Mouse (Mus musculus): Measurements from ENCODE around the gene Skint11. TPM values are rescaled to one million over a fixed set of nuclear protein-coding genes. Genes with fewer than 3 reads are reported as not detected.
"Not testable (repeated sequence)": the region's sequence is repeated elsewhere in the genome, so short reads cannot be mapped to it uniquely, and the experiment has no call there.

Gene Skint11
- not detected in 2 replicates for polyA plus RNA-seq (2012; rRNA removed)
- polyA plus RNA-seq (2014; fragmentation: Nextera tagmentation; extraction: Ambion mirVana), result not detected in 2 replicates

DNA sequence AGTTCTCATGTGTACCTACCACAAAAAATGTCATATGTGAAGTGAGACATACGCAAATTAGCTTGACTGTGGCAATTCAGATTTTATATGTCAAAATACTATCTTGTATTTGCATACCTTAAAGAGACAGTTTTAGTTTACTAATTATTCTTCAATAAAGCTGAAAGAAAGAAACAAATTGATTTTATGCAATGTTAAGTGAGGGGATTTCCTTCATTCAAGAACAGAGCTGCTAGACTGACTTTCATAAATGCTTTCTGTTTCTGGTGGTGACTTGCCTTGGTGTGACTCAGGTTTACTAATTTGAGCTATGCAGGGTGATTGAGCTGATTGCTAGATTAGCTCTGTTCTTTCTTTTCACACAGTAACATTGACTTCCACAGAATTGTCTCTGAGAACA is at the start of gene Skint11:
Skint11 (plus strand) TSS at position 301 of the 400 bp plus-strand sequence.
- DNase-seq (ENCODE audit: low spot score) (no peak), ATAC-seq (ENCODE audit: low FRiP score, low read depth) (no peak)
- Histone ChIP-seq H3K4me2 (replicated peaks; ENCODE audit: low read depth, low read length, severe bottlenecking) (no peak within 1 kb of the TSS), H3K4me3 (replicated peaks; ENCODE audit: low read length) (no peak within 1 kb of the TSS), H3K27me3 (ENCODE audit: control insufficient read depth, insufficient read depth, low read length) (no peaks in the 10 kb centered on the region), H3K4me1 (ENCODE audit: control insufficient read depth, insufficient read depth, low read length) (no peaks in the 10 kb centered on the region), H3K9me3 (ENCODE audit: control insufficient read depth, low read length) (no peaks in the 10 kb centered on the region), H3K27ac (replicated peaks; ENCODE audit: low read depth, low read length) (no peak within 1 kb of the TSS), H3K9ac (ENCODE audit: low read depth, low read length, severe bottlenecking) (no peak within 1 kb of the TSS), H3K36me3 (ENCODE audit: control insufficient read depth, insufficient read depth, low read length) (no peaks in the 10 kb centered on the region)
- TF ChIP-seq POLR2A (IDR thresholded peaks at IDR 0.05; ENCODE audit: borderline replicate concordance, extremely low read depth, insufficient read depth, insufficient read length), result no peak
- WGBS, result 83% methylated on average over 1 of the region's 1 CpGs

DNA sequence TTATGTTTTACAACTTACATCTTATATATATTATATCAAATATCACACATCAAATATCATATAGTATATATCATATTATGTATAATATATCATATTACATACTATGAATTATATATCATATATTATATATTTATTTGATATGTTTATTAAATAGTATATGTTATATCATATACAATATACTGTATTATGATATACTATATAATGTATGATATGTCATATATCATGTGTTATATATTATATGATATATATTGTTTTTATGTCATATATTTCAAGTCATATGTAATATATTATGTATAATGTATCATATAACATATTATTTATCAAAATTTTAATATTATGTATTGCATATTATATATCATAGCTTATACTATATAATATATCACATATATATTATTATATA is 2.0 kb upstream of the Skint11 start:
- no peak for ATAC-seq (ENCODE audit: low FRiP score, low read depth)

DNA sequence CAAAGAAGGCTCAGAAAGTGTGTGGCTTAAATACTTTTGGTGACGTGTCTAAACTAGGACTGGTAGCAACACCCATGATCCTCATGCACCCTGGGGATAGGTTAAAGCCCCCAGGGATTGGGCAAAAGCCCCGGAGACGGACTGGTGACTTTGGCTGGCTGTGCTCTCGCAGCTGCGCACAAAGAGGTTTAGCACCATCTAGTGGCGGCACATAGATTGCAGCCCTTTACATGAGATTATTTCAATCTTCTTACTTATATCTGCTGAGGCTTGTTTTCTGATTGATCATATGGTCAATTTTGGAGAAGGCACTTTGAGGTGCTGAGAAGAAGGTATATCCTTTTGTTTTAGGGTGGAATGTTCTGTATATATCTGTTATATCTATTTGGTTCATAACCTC is 9.7 kb downstream of the Skint11 start:
- H3K27ac ChIP-seq (replicated peaks; ENCODE audit: low read depth, low read length); ATAC-seq (ENCODE audit: low FRiP score, low read depth); DNase-seq (ENCODE audit: low spot score); H3K4me2 ChIP-seq (replicated peaks; ENCODE audit: low read depth, low read length, severe bottlenecking); H3K4me1 ChIP-seq (ENCODE audit: control insufficient read depth, insufficient read depth, low read length); H3K9me3 ChIP-seq (ENCODE audit: control insufficient read depth, low read length); H3K9ac ChIP-seq (ENCODE audit: low read depth, low read length, severe bottlenecking); H3K36me3 ChIP-seq (ENCODE audit: control insufficient read depth, insufficient read depth, low read length); H3K4me3 ChIP-seq (replicated peaks; ENCODE audit: low read length); H3K27me3 ChIP-seq (ENCODE audit: control insufficient read depth, insufficient read depth, low read length): not testable (repeated sequence)
- WGBS, result 21% methylated on average over 6 of the region's 6 CpGs

More for the DNA sequence above, 2.0 kb upstream of the Skint11 start:
- no peak overlapping the region for H3K9ac ChIP-seq (ENCODE audit: low read depth, low read length, severe bottlenecking)
- no peaks in the 10 kb centered on the region for H3K4me1 ChIP-seq (ENCODE audit: control insufficient read depth, insufficient read depth, low read length)
- no peaks in the 10 kb centered on the region for H3K27me3 ChIP-seq (ENCODE audit: control insufficient read depth, insufficient read depth, low read length)
- H3K4me3 ChIP-seq (replicated peaks; ENCODE audit: low read length), result no peak overlapping the region
- no peak for DNase-seq (ENCODE audit: low spot score)
- TF ChIP-seq POLR2A (IDR thresholded peaks at IDR 0.05; ENCODE audit: borderline replicate concordance, extremely low read depth, insufficient read depth, insufficient read length), result no peak
- H3K4me2 ChIP-seq (replicated peaks; ENCODE audit: low read depth, low read length, severe bottlenecking), result no peak overlapping the region
- no peaks in the 10 kb centered on the region for H3K36me3 ChIP-seq (ENCODE audit: control insufficient read depth, insufficient read depth, low read length)
- no peaks in the 10 kb centered on the region for H3K9me3 ChIP-seq (ENCODE audit: control insufficient read depth, low read length)
- no peak overlapping the region for H3K27ac ChIP-seq (replicated peaks; ENCODE audit: low read depth, low read length)

DNA sequence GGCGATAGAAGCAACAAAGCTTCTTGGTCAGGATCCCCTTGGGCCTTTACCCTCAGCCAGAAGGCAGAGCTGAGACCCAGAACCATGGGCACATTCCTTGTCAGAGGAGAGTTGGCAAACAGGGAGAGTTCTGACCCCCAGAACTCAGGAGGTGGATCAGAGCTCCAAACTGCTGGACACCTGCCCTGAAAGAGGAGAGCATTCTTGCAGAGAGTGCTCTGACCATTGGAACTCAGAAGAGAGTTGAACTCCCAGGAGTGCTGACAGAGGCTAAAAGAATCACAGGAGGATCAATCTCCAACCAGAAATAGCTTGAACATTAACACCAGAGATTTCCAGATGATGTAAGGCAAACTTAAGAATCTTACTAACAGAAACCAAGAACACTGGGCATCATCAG is 93.7 kb downstream of the Skint11 start:
- not testable (repeated sequence) for H3K4me1 ChIP-seq (ENCODE audit: control insufficient read depth, insufficient read depth, low read length); H3K27me3 ChIP-seq (ENCODE audit: control insufficient read depth, insufficient read depth, low read length); H3K9me3 ChIP-seq (ENCODE audit: control insufficient read depth, low read length); ATAC-seq (ENCODE audit: low FRiP score, low read depth); H3K27ac ChIP-seq (replicated peaks; ENCODE audit: low read depth, low read length); H3K36me3 ChIP-seq (ENCODE audit: control insufficient read depth, insufficient read depth, low read length); DNase-seq (ENCODE audit: low spot score); H3K9ac ChIP-seq (ENCODE audit: low read depth, low read length, severe bottlenecking); H3K4me2 ChIP-seq (replicated peaks; ENCODE audit: low read depth, low read length, severe bottlenecking); H3K4me3 ChIP-seq (replicated peaks; ENCODE audit: low read length)
- WGBS, result 38% methylated on average over 1 of the region's 1 CpGs

Other genes starting within 250 kb of the Skint11 start
- not detected in 2 replicates for gene Skint5, start 163.9 kb upstream of the Skint11 start, polyA plus RNA-seq (2012; rRNA removed)
- not detected in 2 replicates for gene Skint5, start 163.9 kb upstream of the Skint11 start, polyA plus RNA-seq (2014; fragmentation: Nextera tagmentation; extraction: Ambion mirVana)
- gene Trabd2b, start 243.3 kb downstream of the Skint11 start, polyA plus RNA-seq (2012; rRNA removed), result 6.2 and 7.4 TPM in 2 replicates
- 3.6 and 4.6 TPM in 2 replicates for gene Trabd2b, start 243.3 kb downstream of the Skint11 start, polyA plus RNA-seq (2014; fragmentation: Nextera tagmentation; extraction: Ambion mirVana)